Mouse (Mus musculus): Measurements from ENCODE around the gene Slc5a7.

GRCm38 (mm10) chr17:54243650-54244300 is 55.1 kb downstream of the Slc5a7 start:
- TF ChIP-seq CTCF (IDR thresholded peaks at IDR 0.05; ENCODE audit: low read depth), result no peak
- no peak for TF ChIP-seq EP300 (IDR thresholded peaks at IDR 0.05; ENCODE audit: low read depth)

All from liver, postnatal 0 days (tissue).